Mouse (Mus musculus) effector memory CD4-positive, alpha-beta T cell, adult 5 months (primary cell): ENCODE measurements around the gene 0610010F05Rik. TPM values are rescaled to one million over a fixed set of nuclear protein-coding genes. Genes with fewer than 3 reads are reported as not detected.

Experiments
- polyA plus RNA-seq: library from polyadenylated mRNA; unstranded; fragments of 100-300 nt; shearing (Covaris generic); gene quantifications from one replicate; pipeline ENCODE4 v1.2.1, GENCODE M21; 2017

0610010F05Rik gene
- 9.2 TPM for polyA plus RNA-seq

GRCm38 (mm10) chr11:23632945-23633878 is at the start of gene 0610010F05Rik:
Gene 0610010F05Rik, minus strand, starts transcription at chr11:23633639.

GRCm38 (mm10) chr11:23665798-23666501 is 32.5 kb upstream of the 0610010F05Rik start, which contains the start of gene Pex13:
Gene Pex13, minus strand, starts transcription at chr11:23665959.

GRCm38 (mm10) chr11:23665311-23665786 is 31.9 kb upstream of the 0610010F05Rik start, which contains the start of gene Pus10:
Gene Pus10, plus strand, starts transcription at chr11:23665674.

GRCm38 (mm10) chr11:23520473-23521205 is 112.8 kb downstream of the 0610010F05Rik start, which contains the start of gene 1700093K21Rik:
Gene 1700093K21Rik, minus strand, starts transcription at chr11:23521155.

Other genes with a start within 250 kb of the 0610010F05Rik start
- 109 TPM for gene Ahsa2, start 135.6 kb downstream of the 0610010F05Rik start, polyA plus RNA-seq
- gene 1700093K21Rik, start 112.5 kb downstream of the 0610010F05Rik start, polyA plus RNA-seq = not detected
- 18.1 TPM for gene Pus10, start 32.0 kb upstream of the 0610010F05Rik start, polyA plus RNA-seq
- 33.5 TPM for gene Pex13, start 32.3 kb upstream of the 0610010F05Rik start, polyA plus RNA-seq
- gene Rel, start 137.3 kb upstream of the 0610010F05Rik start, polyA plus RNA-seq = 128 TPM